Mouse (Mus musculus) cerebellum, postnatal 36 days (tissue): ENCODE results near the gene Cacna2d3.
A peak's percentile ranks its signal among the peaks of the same experiment; 100 is the strongest.

Experiments
- DNase-seq, 2 experiments: peaks; one replicate each; pipeline ENCODE4 v3.0.0; 2021 to 2022; ENCODE audit warnings: mixed read lengths in 2 of 2

The Cacna2d3 gene

DNA sequence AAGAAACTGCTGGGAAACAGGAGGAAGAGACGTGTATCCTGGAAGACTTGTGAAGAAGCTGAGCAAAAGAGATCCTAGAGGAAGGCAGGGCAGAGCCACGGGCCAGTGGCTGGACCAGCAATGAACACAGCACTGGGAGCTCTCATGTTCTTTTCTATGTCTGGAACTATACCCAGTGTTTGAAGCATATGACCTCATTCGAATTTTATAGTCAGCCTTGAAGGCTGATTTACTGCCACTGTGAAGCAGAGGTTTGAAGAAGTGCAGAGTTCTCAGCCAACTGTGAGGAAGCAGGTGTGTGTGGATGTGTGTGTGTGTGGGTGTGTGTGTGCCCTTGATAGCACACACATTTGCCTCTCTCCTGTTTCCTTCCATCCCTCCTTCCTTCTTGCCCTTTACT lies 483.2 kb downstream of the Cacna2d3 start:
- DNase-seq = no peak

- DNase-seq = no peak
Measured at GRCm38 (mm10) chr14:29228976-29229716, 492.5 kb downstream of the Cacna2d3 start.

DNA sequence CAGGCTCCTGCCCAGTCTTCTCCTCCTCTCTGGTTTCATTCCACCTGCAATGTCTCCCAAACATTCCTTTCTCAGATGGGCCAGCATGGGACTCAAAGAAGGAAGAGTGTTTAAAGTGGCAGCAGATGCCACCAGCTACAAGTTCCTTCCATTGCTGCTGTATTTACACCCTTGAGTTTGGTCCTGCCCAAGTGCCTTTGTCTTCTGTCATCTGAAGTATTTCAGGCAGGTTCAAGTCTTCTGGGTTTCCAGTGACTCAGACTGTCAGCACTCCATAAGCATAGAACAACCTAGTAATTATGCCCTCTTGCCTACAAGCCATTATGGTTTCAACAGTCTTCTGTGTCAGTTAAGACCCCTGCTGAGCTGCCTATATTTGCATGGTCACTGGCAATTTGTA lies 493.2 kb downstream of the Cacna2d3 start:
- no peak for DNase-seq

DNA sequence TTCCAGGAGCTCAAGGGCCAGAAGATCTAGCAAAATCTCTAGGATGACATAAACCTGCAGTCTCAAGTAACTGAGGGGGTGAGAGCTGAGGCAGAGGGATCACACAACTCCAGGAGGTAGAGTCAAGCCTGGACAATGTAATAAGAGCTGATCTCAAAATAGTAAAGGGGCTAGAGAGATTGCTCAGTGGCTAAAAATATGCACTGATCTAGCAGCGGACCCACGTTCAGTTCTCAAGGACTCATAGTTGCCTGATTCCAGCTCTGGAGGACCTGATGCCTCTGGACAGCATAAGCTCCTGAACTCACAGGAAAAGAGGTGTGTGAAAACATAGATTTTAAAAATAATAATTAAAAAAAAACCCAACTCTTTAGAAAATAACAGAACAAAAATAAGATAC lies 493.7 kb downstream of the Cacna2d3 start:
- DNase-seq = no peak

- no peak for DNase-seq
Measured at GRCm38 (mm10) chr14:29225754-29226365, 495.8 kb downstream of the Cacna2d3 start.

GRCm38 (mm10) chr14:29223012-29223411 lies 498.7 kb downstream of the Cacna2d3 start:
- DNase-seq = peak; percentile 25 to 28

DNA sequence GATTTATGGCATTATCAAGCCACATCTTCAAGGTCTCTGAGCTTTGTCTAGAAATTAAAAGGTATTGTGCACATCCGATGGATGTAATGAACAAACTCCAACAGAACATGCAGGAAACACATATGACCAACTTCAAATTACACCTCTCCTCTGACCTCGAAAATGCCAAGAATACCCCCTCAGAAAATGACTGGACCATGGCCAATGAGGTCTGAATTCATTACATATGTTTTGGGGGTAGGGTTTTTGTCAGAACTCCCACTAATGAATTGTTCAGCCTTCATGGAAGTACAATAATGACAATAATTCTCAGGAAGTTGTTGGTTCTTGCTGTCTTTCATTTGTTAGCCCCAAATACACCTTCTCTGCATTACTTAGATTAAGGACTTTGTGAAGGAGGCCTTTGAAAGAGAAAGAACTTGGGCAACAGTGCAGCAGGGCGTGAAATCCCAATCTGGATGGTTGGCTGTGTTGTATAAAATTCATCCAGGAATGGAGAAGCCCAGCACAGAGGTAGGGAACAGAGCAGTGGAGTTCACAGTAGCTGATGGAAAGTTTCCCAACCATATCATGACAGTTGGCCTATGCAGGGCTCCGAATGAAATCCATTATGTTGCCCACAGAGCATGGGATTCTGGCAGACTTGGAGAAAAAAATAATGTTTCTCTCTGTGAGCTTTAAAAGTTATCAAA lies 499.3 kb downstream of the Cacna2d3 start:
- DNase-seq = peak; percentile 75 to 77

GRCm38 (mm10) chr14:29216106-29216505 lies 505.6 kb downstream of the Cacna2d3 start:
- no peak for DNase-seq

DNA sequence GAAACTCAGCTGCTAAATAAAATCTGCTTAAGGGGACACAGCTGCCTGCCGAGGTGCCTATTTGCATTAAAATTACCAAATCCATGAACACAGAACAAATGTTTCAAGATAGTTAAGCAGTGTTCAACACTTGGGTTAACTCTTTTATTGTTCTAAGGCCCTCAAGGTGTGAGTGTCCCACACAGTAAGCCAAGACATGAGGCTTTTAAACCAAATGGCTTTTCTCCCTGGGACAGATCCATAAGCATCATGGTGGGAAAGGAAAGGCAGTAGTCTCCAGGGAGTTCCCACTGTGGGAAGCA lies 516.7 kb downstream of the Cacna2d3 start:
- no peak for DNase-seq

DNA sequence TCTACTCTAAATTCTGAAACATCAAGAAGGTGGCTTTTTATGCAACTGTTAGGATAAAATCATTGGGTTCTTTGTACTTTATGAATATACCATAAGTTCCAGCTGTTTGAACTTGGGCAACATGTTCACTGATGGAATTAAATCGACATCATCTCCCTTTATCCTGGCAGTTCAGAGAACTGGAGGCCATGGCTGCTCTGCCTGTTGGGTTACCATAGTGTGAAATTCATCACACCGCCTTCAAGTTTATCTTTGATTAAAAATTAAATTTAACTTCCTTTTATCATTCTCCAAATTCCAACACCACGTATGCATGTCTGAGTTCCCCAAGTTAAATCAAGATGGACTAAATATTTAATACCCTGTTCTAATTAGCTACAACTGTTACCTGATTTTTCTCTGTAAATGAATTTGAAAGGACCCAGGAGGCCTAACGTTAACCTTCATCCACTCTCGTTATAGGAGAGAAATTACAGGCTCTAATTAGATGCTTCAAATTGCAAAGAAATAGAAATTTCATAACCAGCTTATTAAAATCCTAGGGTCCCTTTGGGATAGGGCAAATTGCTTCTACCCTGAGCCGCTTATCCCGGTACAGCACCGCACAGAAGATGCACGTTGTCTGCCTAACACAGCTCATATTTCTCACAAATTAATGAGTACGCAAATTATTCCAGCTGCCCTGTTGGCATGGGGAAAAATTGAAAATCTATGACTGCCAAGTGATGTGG lies 517.3 kb downstream of the Cacna2d3 start:
- DNase-seq = no peak

DNA sequence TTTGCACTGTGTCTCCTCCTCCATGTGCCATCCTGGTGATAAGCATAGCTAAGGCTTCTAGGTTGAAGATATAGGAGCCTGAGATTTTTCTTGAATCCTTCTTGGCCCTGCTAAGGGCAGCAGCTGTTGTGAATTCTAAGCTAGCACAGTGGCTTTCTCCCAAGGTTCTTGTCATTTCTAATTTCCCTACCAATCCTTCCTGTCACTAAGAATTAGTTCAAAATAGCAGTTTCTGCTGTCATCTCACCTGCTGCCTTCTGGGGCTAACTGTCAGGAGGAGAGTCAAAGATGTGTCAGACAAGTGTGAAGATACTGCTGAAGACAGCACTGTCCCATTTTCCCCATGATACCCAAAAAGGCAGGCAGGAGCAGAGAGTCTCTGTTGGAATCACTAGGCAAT lies 525.5 kb downstream of the Cacna2d3 start:
- DNase-seq = no peak

- no peak for DNase-seq
Measured at GRCm38 (mm10) chr14:29191426-29191825, 530.2 kb downstream of the Cacna2d3 start.

- no peak for DNase-seq
Measured at GRCm38 (mm10) chr14:29183730-29184129, 537.9 kb downstream of the Cacna2d3 start.

- DNase-seq = no peak
Measured at GRCm38 (mm10) chr14:29179397-29179888, 542.2 kb downstream of the Cacna2d3 start.

DNA sequence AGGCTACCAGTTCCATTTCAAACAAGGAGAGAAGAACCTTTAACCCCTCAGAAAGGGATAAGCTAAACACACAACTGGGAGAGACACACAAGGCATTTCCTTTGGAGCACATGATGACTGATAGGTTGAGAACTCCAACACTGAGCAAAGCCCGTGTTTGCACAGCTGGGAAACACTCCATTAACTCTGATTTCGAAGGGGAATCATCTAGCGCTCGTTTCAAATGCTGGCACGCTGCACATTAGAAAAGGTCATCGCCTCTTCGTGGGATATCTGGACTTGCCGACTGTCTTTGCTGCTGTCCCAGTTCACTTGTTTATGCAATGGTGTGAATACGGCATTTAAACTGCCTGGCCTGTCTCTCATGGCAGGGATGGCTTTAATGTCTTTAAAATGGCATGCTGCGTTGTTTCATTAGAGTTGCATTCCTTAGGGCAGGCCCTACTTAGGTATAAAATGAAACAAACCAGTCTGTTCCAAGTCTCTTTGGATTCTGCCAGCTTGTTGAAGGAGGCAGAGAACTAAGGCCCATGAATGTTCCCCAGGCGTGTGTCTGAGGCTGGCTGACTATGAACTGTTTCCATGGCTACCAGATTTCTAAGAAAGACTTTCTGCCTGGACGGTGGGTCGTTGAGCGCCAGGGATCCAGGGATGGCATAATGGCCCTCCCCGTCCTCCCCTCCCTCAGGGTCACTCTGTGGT lies 542.8 kb downstream of the Cacna2d3 start:
- DNase-seq = no peak

DNA sequence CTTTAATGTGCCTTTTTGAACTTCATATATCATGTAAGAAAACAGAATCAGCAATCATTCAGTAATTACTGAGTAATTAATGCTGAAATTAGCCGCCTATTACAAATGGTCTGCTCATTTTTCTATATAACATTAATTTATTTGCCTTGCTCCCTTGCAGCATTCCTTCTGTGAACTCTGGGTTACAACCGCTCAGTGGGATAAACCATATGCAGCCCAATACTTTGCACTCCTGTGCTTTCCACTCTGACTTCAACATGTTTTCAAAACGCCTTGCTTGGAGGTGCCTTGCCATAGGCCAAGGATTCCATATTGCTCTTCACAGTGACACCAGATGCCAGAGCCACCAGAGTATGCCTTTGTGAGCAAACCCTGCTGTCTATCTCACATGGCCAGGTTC lies 546.9 kb downstream of the Cacna2d3 start:
- no peak for DNase-seq

- DNase-seq = no peak
Measured at GRCm38 (mm10) chr14:29172207-29172606, 549.5 kb downstream of the Cacna2d3 start.

DNA sequence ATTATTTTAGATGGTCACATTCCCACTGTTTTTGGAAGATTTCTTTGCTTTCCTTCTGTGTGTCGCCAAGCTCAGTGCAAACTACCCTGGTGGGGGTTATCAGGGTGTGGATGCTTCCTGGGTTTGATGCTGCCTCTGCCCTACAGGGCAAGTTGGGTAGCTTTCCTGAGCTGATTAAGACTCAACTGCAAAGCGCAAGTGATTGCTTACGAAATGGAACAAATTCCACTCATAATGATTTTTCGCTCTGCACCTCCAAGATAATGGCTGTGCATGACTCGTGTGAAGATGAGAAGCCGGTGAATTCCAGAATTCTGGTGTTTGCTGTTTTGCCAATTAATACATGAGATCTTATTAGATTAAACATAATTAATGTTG lies 557.0 kb downstream of the Cacna2d3 start:
- no peak for DNase-seq

GRCm38 (mm10) chr14:29163998-29164652 lies 557.5 kb downstream of the Cacna2d3 start:
- no peak for DNase-seq

GRCm38 (mm10) chr14:29159803-29160202 lies 561.9 kb downstream of the Cacna2d3 start:
- DNase-seq = no peak

DNA sequence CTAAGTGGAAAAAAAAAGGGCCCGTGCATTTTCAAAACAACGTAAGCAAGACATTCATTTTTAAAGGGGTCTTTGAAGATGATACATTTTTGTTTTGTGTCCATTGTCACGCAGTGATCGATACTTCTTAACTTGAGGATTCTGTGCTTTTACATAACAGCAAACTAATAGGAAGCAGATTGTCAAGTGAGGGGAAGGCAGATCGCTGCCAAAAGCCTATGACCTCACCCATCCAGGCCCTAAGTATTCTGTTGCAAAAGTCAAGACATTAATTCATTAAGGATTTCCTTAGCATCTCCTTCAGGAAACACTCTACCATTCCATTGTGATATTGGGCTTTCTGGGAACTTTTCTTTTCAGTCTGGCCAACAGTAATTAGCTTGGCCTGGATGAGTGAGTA lies 564.6 kb downstream of the Cacna2d3 start:
- DNase-seq = no peak

DNA sequence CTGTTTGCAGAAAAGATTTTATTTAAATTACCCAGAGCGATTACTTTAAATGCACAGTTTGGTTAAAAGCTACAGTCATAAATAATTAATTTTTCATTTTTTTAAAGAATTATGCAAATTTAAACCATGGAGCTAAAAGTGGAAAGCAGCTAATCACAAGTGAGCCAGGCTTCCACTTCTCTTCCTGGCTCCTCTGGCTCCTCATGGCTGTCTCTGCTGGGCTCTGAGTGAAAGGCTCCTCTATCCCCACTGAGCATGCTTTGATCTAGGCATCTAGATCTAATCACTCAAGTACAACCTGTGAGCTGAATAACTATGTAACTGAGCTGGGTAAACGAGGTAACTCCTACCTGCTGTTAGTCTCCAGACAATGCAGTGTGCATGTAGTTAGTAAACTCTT lies 577.5 kb downstream of the Cacna2d3 start:
- no peak for DNase-seq
